Mouse (Mus musculus): ENCODE measurements around the gene Gm10486. TPM values are rescaled to one million over a fixed set of nuclear protein-coding genes. Genes with fewer than 3 reads are reported as not detected.
"Not testable (repeated sequence)": the region's sequence is repeated elsewhere in the genome, so short reads cannot be mapped to it uniquely, and the experiment has no call there.

Gm10486 gene
- not detected in 2 replicates for polyA plus RNA-seq (2015; fragmentation: Nextera tagmentation; extraction: Ambion mirVana)

DNA sequence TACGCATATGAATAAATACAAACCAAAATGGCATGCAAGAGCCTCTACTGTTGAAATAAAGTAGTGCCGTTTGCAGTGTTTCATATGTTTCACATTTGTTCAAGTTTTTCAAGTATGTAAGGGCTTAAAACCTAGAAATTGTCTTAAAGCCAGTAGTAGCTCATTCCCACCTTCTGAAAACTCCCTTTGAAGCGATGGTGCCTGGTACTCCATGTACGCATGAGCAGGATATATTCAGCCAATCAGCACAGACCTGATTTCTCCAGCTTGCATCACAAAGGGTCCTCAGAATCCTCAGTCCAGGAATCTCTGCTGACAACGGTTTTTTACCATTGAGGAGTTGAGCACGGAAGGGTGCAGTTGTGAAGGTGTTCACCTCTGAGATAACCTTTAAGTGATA is at the start of gene Gm10486:
Gene Gm10486, plus strand, starts transcription at position 301 of the 400 bp plus-strand sequence.
- ATAC-seq (replicated peaks; ENCODE audit: low FRiP score); H3K9me3 ChIP-seq (replicated peaks); H3K9ac ChIP-seq; H3K27me3 ChIP-seq; H3K4me1 ChIP-seq; H3K4me3 ChIP-seq (replicated peaks); H3K4me2 ChIP-seq; H3K27ac ChIP-seq; H3K36me3 ChIP-seq: not testable (repeated sequence)
- WGBS: no CpG with 5 or more reads among the region's 6 CpGs
